Mouse (Mus musculus) lung, postnatal 10 days (tissue): ENCODE results near the gene Tcf15.
A peak's percentile ranks its signal among the peaks of the same experiment; 100 is the strongest.

Experiments used
- DNase-seq: peaks from one replicate; pipeline ENCODE4 v3.0.0; 2021

Gene Tcf15

GRCm38 (mm10) chr2:152143279-152144157, at the start of gene Tcf15:
TSS of gene Tcf15 (plus strand) at chr2:152143561.
- peak; percentile 70 for DNase-seq

GRCm38 (mm10) chr2:152094856-152095545, 48.4 kb upstream of the Tcf15 start:
- DNase-seq: no peak

DNA sequence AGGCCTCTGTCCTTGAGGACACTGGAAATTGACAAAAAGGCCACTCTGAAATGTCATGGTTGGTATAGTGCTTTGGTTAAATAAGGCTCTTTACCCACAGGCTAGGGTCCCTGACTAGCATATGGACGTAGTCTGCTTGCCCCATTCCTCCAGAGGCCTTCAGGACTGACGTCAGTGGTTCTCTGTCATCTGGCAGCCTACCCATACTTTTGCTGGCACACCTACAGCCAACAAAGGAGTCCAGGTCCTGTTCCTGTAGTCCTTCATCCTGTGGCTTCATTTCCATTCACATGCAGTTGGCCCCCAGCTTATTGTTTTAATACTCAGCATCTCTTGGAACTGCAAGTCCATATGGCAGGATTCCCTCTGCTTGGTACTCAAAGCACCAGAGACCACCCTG, 46.4 kb upstream of the Tcf15 start:
- DNase-seq: no peak

- no peak for DNase-seq
Observed at GRCm38 (mm10) chr2:152097916-152098315, 45.4 kb upstream of the Tcf15 start.

- no peak for DNase-seq
Observed at GRCm38 (mm10) chr2:152099538-152099937, 43.8 kb upstream of the Tcf15 start.

DNA sequence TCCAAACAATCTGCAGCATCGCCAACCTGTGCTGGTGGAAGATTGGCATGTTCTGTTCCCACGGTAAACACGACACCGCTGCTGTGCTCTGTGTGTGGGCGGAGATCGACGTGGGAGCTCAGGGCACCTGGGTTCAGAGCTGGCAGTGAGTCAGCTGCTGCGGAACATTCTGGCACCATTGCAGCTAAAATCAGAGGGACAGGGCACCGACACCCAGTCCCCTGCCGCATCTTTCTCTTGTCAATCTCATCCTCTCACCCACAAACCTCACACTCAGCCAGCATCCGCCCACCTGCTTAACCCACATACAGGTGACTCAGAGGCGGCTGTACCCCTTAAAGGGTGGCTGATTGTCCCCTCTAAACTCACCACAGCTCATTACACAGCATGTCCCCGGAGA, 41.6 kb upstream of the Tcf15 start:
- DNase-seq: no peak

- DNase-seq: no peak
Observed at GRCm38 (mm10) chr2:152102369-152102768, 41.0 kb upstream of the Tcf15 start.

DNA sequence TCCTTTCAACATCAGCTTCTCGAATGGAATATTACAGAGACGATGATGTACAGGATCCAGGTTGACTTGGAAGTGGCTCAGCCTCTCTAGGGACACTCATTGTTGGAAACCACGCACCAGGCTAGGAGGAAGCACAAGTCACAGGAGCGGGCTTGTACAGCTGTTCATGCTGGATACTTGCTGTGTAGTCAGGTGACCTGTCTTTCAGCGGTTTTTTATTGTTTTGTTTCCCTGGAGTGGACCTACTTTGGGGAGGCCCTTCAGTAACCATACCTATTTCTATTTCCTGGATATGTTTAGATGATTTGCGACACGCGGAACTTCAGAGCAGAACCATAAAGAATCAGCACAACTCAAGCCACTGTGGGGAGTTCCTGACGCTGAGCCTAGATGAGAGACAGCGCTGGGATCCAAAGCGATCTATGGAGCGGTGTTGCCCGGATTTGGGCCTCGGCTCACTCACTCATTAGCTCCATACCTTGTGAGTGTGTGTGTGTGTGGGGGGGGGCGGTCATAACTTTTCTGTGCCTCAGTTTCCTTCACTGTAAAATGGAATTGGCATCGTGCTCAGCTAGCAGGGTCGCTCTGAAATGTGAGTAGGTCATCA, 38.5 kb upstream of the Tcf15 start:
- no peak for DNase-seq

GRCm38 (mm10) chr2:152105318-152106224, 37.8 kb upstream of the Tcf15 start, which contains the start of gene Srxn1:
TSS of gene Srxn1 (plus strand) at chr2:152105516.
- peak; percentile 88 for DNase-seq

- DNase-seq: no peak
Observed at GRCm38 (mm10) chr2:152106225-152106595, 37.2 kb upstream of the Tcf15 start.

DNA sequence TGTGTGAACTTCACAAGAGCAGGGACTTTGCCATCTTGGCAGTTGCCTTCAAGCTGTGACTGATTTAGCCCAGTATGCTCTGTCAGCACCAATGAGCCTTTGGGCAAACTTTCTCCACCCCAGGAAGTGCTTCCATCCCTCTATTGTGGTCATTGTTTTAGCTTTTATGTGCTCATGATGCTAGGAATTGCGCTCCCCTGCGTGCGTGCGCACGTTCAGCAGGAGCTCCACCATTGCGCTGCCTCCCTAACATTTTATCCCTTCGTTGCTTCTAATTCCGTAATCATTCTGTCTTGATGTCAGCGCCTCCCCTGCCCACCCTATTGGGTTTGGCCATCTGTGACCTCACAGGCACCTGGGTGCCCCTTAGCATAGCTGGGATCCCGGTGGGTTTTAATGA, 36.8 kb upstream of the Tcf15 start:
- DNase-seq: no peak

GRCm38 (mm10) chr2:152108702-152109101, 34.7 kb upstream of the Tcf15 start:
- DNase-seq: no peak

GRCm38 (mm10) chr2:152109386-152109785, 34.0 kb upstream of the Tcf15 start:
- no peak for DNase-seq

DNA sequence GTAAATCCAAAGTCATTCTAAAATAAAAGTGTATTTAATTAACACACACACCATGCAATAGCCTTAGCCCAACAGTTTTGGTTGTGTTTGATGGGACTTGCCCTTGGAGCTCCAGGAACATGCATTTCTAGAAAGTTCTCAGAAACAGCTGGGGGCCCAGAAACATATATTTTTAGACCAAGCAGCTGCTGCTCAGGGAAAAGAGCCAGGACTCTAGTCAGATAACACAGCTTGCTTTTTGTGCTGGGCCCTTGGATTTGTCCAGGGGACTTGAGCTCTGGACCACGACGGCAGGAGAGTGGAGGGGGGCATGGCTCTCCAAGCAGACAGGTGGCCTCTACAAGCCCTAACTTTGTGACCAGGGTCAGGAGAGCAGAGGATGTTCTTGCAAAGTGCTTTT, 32.0 kb upstream of the Tcf15 start:
- DNase-seq: no peak

- peak; percentile 94 for DNase-seq
Observed at GRCm38 (mm10) chr2:152111920-152112319, 31.4 kb upstream of the Tcf15 start.

DNA sequence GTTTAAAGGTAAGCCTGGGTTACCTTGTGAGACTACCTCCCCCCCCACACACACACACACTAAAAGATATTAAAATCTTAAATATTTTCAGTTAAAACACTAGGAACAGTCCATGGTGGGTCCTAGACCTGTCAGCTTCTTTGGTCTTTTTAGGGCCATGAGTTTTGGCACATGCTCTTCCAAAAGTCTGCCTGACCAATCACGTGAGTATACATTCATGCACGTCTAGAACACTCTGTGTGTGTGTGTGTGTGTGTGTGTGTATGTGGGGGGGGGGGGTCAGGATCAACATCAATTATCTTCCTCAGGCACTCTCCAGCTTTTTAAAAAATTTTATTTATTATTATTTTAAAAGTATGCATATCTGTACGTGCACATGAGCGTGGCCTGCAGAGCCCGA, 30.9 kb upstream of the Tcf15 start:
- no peak for DNase-seq

DNA sequence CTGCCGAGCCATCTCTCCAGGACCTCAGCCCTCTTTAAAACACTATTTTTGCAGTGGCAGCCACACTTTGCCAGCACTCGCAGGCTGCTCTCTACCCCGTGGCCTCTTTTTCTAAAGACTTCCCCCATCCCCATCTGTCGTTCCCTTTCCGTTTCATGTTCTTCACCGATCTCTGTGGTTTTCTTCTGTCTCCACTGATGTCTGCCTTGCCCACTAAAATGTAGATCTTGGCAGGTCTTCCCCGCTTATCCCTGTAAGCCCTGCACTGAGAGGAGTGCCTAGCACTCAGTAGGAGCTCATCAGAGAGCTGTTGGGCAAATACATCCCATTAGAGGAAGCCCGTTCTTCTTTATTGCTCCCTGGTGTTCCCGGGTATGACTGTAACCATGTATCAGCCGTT, 30.4 kb upstream of the Tcf15 start:
- DNase-seq: no peak

- no peak for DNase-seq
Observed at GRCm38 (mm10) chr2:152114057-152114975, 29.0 kb upstream of the Tcf15 start.

DNA sequence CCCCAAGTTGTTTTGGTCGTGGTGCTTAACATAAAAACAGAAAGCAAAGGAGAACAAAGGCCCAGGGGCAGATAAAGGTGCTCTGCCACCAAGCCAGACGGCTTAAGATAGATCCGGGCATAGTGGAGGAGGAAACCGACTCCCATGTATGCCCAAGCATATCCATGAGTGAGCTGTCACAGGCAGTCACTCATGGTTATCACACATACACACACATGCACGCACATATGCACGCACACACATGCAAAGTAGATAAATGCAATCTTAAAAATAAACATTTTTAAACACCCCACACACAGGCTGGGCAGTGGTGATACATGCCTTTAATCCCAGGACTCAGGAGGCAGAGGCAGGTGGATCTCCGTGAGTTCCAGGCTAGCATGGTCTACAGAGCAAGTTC, 25.7 kb upstream of the Tcf15 start:
- no peak for DNase-seq

GRCm38 (mm10) chr2:152119228-152119865, 24.0 kb upstream of the Tcf15 start:
- no peak for DNase-seq

DNA sequence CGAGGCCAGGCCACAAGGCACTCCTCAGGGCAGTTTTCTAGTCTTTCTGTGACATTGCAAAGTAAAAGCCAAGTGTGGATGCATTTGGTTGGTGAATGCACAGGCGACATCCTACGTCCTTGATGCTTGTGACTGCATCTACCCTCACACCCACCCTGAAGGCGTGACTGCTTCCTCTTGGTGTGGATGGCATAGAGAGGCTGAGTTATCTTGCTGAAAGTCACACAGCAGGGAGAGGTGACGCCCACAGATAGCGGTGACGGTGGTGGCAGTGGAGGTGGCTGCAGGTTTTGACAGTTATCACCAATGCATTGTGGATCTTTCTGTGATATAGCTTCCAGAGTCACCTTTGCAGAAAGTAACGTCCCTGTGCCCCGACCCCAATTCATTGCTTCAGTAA, 20.5 kb upstream of the Tcf15 start:
- no peak for DNase-seq
